Mouse (Mus musculus) neural tube, embryonic 10.5 days (tissue): ENCODE measurements around the gene Gm21820.
"Not testable (repeated sequence)": the region's sequence is repeated elsewhere in the genome, so short reads cannot be mapped to it uniquely, and the experiment has no call there.

Experiments used
- DNase-seq: peaks from one replicate; pipeline ENCODE4 v3.0.0-alpha.2; 2017; ENCODE audit warnings: low spot score; ENCODE audit errors: extremely low spot score

The Gm21820 gene

DNA sequence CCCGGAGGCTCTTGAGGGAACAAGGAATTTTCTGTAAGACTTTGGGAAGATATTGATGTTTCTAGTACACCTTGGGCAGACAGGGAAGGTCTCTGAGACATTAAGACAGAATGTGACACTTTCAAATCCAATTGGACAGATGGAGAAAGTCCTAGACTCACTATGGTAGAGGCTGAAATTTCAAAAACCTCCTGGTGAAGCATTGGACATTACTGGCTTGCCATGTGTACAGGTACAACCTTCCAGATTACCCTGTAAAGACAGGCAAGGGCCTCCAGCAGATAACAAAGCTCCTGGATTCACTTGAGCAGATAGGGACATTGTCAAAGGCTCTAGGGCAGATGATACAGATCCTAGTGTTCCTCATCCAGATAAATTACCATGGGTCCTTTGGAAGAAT, at the start of gene Gm21820:
Gene Gm21820, minus strand, starts transcription at position 101 of the 400 bp plus-strand sequence.
- not testable (repeated sequence) for DNase-seq
